Mouse (Mus musculus): ENCODE data around the gene Tk1. TPM values are rescaled to one million over a fixed set of nuclear protein-coding genes. Genes with fewer than 3 reads are reported as not detected.

Tk1 gene
- polyA plus RNA-seq, 1 experiment from 2014 or later: 9.8 TPM

DNA sequence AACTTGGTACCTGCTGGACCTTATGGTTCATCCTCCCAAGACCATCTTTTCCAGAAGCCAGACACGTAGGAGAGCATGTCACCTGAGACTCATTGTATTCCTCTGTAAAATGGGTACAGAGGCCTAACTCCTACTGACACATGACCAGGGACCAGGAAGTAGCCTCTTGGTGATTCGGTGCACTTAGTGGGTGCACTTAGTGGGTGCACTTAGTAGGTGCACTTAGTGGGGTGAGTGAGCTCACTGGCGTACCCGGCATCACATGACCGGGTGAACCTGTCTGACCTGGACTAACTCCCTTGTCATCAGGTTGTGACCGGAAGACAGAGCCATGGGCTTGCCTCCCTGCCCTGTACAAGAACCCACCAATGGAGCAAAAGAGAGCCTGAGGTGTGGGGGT, 19.1 kb downstream of the Tk1 start:
- H3K27me3 ChIP-seq (ENCODE audit: control insufficient read depth, insufficient read depth, low read depth, low read length): peaks cover 14% of the 10 kb centered on the region
- ATAC-seq: no peak
- H3K4me2 ChIP-seq (ENCODE audit: low read length): no peak overlapping the region
- H3K4me1 ChIP-seq (ENCODE audit: control insufficient read depth, insufficient read depth, low read length): peaks cover 10% of the 10 kb centered on the region; the same call in 1 of the 2 replicates
- no peak overlapping the region for H3K27ac ChIP-seq (ENCODE audit: low read length)
- H3K9me3 ChIP-seq (replicated peaks; ENCODE audit: control insufficient read depth, low read length, poor library complexity, severe bottlenecking): no peaks in the 10 kb centered on the region
- no peaks in the 10 kb centered on the region for H3K36me3 ChIP-seq (ENCODE audit: control insufficient read depth, insufficient read depth, low read length)
- no peak overlapping the region for H3K9ac ChIP-seq (ENCODE audit: low read depth, low read length)
- WGBS: 92% methylated on average over 6 of the region's 6 CpGs
- no peak overlapping the region for H3K4me3 ChIP-seq (ENCODE audit: low read depth, low read length)

DNA sequence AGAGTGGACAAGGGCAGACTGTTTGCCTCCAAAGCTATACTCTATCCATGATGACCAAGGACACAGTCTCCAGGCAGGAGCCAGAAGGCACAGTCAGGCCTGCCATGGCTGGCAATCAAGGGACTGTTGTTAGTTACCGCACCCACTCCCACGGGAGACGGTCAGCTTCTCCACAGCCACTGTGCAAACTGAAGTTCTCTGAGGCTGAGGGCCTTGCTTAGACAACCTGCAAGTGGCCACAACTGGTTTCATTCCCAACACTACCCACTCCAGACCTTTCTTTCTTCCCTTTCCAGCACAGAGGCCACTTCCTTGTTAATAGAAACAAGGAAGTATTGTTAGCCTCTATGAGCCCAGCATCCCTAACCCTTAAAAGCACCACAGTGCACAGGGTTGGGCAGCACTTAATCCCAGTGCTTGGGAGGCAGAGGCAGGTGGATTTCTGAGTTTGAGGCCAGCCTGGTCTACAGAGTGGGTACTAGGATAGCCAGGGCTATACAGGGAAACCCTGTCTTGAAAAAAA, 22.7 kb downstream of the Tk1 start:
- WGBS: 84% methylated on average over 3 of the region's 3 CpGs
- no peak overlapping the region for H3K4me3 ChIP-seq (ENCODE audit: low read depth, low read length)
- no peaks in the 10 kb centered on the region for H3K9me3 ChIP-seq (replicated peaks; ENCODE audit: control insufficient read depth, low read length, poor library complexity, severe bottlenecking)
- no peak for ATAC-seq
- H3K9ac ChIP-seq (ENCODE audit: low read depth, low read length): no peak overlapping the region
- H3K4me1 ChIP-seq (ENCODE audit: control insufficient read depth, insufficient read depth, low read length): no peaks in the 10 kb centered on the region
- H3K4me2 ChIP-seq (ENCODE audit: low read length): no peak overlapping the region
- no peak overlapping the region for H3K27ac ChIP-seq (ENCODE audit: low read length)
- no peaks in the 10 kb centered on the region for H3K36me3 ChIP-seq (ENCODE audit: control insufficient read depth, insufficient read depth, low read length)
- no peaks in the 10 kb centered on the region for H3K27me3 ChIP-seq (ENCODE audit: control insufficient read depth, insufficient read depth, low read depth, low read length)

DNA sequence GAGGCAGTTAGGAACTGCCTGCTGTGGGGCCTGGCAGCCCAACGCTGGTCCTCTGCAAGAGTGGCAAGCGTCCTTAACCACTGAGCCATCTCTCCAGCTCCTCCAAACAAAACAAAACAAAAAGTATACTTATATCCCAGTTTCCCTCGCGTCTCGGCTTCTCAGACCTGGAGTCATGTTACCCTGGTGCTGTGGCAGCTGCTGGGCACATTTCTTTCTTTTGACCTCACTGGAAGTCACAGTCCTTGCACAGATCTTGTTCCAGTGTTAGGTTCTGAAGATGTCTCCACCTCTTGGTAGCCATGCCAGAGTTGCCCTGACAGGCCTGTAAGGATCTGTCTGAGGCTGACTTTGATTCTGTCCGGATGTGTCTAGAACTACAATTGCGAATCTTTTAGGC, 24.2 kb downstream of the Tk1 start:
- no peak overlapping the region for H3K4me3 ChIP-seq (ENCODE audit: low read depth, low read length)
- no peak overlapping the region for H3K27ac ChIP-seq (ENCODE audit: low read length)
- 74% methylated on average over 7 of the region's 7 CpGs for WGBS
- no peaks in the 10 kb centered on the region for H3K4me1 ChIP-seq (ENCODE audit: control insufficient read depth, insufficient read depth, low read length)
- no peaks in the 10 kb centered on the region for H3K36me3 ChIP-seq (ENCODE audit: control insufficient read depth, insufficient read depth, low read length)
- H3K27me3 ChIP-seq (ENCODE audit: control insufficient read depth, insufficient read depth, low read depth, low read length): no peaks in the 10 kb centered on the region
- no peak overlapping the region for H3K4me2 ChIP-seq (ENCODE audit: low read length)
- no peak for ATAC-seq
- no peaks in the 10 kb centered on the region for H3K9me3 ChIP-seq (replicated peaks; ENCODE audit: control insufficient read depth, low read length, poor library complexity, severe bottlenecking)
- no peak overlapping the region for H3K9ac ChIP-seq (ENCODE audit: low read depth, low read length)

DNA sequence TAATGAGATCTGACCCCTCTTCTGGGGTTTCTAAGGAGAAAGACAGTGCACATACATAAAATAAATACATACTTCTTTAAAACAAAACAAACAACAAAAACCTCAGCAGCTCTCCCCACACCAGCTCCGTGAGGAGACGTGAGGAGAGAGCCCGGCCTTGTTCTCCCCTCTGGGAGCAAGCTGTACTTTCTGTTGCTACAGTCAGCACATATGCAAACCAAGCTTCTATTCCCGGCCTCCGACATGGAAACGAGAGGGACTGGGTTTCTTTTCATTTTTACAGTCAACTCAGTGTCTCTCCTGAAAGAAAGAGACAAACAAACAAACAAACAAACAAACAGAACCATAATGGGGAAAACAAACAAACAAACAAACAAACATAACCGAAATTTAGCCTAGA, 25.9 kb downstream of the Tk1 start:
- Histone ChIP-seq H3K4me3 (ENCODE audit: low read depth, low read length) (no peak overlapping the region), H3K4me1 (ENCODE audit: control insufficient read depth, insufficient read depth, low read length) (no peaks in the 10 kb centered on the region), H3K27ac (ENCODE audit: low read length) (no peak overlapping the region), H3K36me3 (ENCODE audit: control insufficient read depth, insufficient read depth, low read length) (no peaks in the 10 kb centered on the region), H3K9me3 (replicated peaks; ENCODE audit: control insufficient read depth, low read length, poor library complexity, severe bottlenecking) (no peaks in the 10 kb centered on the region), H3K27me3 (ENCODE audit: control insufficient read depth, insufficient read depth, low read depth, low read length) (no peaks in the 10 kb centered on the region), H3K4me2 (ENCODE audit: low read length) (no peak overlapping the region), H3K9ac (ENCODE audit: low read depth, low read length) (no peak overlapping the region)
- ATAC-seq: no peak
- 83% methylated on average over 7 of the region's 7 CpGs for WGBS

DNA sequence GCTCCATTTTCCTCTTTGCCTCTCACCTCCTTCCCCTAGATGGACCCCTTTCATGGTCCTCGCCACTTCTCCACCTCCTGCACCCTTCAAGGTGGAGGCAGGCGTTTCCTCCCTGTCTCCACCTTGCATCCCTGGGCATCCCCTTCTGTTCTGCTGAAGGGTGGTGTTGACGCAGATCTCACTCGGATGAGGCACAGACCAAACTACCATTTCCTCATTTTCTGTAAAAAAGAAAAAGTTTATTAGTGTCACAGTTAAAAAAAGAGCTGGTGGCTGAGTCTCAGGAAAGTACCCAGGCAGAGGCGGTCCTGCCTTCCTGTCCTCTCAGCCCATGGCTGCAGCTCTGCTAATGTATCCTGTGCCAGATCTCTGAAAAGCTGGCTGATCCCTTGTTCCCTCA, 26.7 kb downstream of the Tk1 start:
- H3K9me3 ChIP-seq (replicated peaks; ENCODE audit: control insufficient read depth, low read length, poor library complexity, severe bottlenecking): no peaks in the 10 kb centered on the region
- H3K4me1 ChIP-seq (ENCODE audit: control insufficient read depth, insufficient read depth, low read length): no peaks in the 10 kb centered on the region
- H3K4me2 ChIP-seq (ENCODE audit: low read length): no peak overlapping the region
- H3K4me3 ChIP-seq (ENCODE audit: low read depth, low read length): no peak overlapping the region
- ATAC-seq: no peak
- no peak overlapping the region for H3K27ac ChIP-seq (ENCODE audit: low read length)
- H3K9ac ChIP-seq (ENCODE audit: low read depth, low read length): no peak overlapping the region
- H3K27me3 ChIP-seq (ENCODE audit: control insufficient read depth, insufficient read depth, low read depth, low read length): no peaks in the 10 kb centered on the region
- no peaks in the 10 kb centered on the region for H3K36me3 ChIP-seq (ENCODE audit: control insufficient read depth, insufficient read depth, low read length)
- 58% methylated on average over 5 of the region's 5 CpGs for WGBS

DNA sequence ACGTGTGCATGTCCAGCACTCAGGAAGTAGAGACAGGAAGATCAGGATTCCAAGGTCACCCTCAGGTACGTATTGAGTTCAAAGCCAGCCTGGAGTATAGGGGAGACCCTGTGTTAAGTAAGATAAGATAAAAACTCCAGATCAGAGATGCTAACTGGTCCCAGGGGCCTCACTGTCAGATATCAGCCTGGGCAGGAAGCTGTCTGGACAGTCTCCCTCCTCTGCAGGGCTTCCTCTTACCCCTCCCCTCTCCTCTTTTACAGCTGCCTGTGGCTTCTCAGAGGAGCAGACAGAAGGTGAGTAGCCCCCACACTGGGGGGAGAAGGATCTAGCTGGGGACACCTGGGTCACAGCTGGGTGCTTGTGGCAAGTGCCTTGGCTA, 27.7 kb downstream of the Tk1 start:
- no peaks in the 10 kb centered on the region; the same call in 1 of the 2 replicates for H3K27me3 ChIP-seq (ENCODE audit: control insufficient read depth, insufficient read depth, low read depth, low read length)
- no peaks in the 10 kb centered on the region for H3K36me3 ChIP-seq (ENCODE audit: control insufficient read depth, insufficient read depth, low read length)
- no peaks in the 10 kb centered on the region for H3K4me1 ChIP-seq (ENCODE audit: control insufficient read depth, insufficient read depth, low read length)
- 53% methylated on average over 2 of the region's 2 CpGs for WGBS
- H3K9ac ChIP-seq (ENCODE audit: low read depth, low read length): no peak overlapping the region
- no peak overlapping the region for H3K27ac ChIP-seq (ENCODE audit: low read length)
- no peak overlapping the region for H3K4me2 ChIP-seq (ENCODE audit: low read length)
- no peak overlapping the region for H3K4me3 ChIP-seq (ENCODE audit: low read depth, low read length)
- H3K9me3 ChIP-seq (replicated peaks; ENCODE audit: control insufficient read depth, low read length, poor library complexity, severe bottlenecking): no peaks in the 10 kb centered on the region
- no peak for ATAC-seq

DNA sequence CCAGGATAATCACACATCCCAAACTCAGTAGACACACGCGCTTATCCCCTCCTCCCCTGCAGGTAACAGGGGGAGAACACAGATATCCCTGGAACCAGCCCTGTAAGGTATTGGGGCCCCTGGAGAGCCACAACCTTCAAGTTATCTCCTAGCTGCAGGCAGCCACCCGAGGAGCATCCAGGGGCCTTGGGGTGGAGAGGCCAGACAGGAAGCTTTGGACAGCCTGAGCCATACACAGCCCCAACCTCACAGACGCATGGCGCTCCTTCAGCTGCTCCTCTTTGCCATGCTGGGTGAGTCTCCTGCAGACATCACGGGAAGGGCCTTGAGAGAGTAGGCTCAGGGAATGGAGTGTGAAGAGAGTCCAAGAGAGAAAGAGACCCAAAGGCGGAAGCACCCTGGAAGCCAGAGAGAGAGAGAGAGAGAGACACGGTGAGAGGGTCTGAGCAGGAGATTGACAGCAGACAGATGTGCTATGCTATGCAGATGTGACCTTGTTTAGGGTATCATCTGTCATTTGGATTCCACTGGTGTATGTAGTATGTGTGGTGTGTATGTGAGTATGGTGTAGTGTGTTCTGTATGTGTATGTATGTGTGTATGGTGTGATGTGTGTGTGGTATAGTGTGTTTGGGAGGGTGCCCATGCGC, 28.3 kb downstream of the Tk1 start, which contains the start of gene 6030468B19Rik:
6030468B19Rik (plus strand) TSS at position 150 of the 649 bp plus-strand sequence.
- H3K9ac ChIP-seq (ENCODE audit: low read depth, low read length): no peak within 1 kb of the TSS
- no peaks in the 10 kb centered on the region for H3K4me1 ChIP-seq (ENCODE audit: control insufficient read depth, insufficient read depth, low read length)
- H3K4me2 ChIP-seq (ENCODE audit: low read length): no peak within 1 kb of the TSS
- H3K27ac ChIP-seq (ENCODE audit: low read length): no peak within 1 kb of the TSS
- no peaks in the 10 kb centered on the region for H3K36me3 ChIP-seq (ENCODE audit: control insufficient read depth, insufficient read depth, low read length)
- no peak within 1 kb of the TSS for H3K4me3 ChIP-seq (ENCODE audit: low read depth, low read length)
- WGBS: 72% methylated on average over 9 of the region's 9 CpGs
- H3K27me3 ChIP-seq (ENCODE audit: control insufficient read depth, insufficient read depth, low read depth, low read length): no peaks in the 10 kb centered on the region; the same call in 1 of the 2 replicates
- H3K9me3 ChIP-seq (replicated peaks; ENCODE audit: control insufficient read depth, low read length, poor library complexity, severe bottlenecking): no peaks in the 10 kb centered on the region
- no peak for ATAC-seq

DNA sequence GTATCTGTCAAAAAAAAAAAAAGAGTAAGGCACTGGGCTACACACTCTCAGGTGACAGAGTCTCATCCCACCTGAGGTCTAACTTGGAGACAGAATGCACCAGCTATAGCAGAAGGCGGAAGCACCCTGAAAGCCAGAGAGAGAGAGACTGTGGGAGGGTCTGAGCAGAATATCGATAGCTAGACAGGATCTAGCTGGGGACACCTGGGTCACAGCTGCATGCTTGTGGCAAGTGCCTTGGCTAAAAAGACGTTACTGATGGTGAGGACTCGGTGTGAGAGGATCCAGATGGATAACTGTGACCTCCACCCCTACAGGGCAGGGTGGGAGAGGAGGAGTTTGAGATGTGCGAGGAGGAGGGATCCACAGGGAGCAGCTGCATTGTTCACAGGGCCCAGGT, 28.9 kb downstream of the Tk1 start:
- no peaks in the 10 kb centered on the region for H3K4me1 ChIP-seq (ENCODE audit: control insufficient read depth, insufficient read depth, low read length)
- H3K9me3 ChIP-seq (replicated peaks; ENCODE audit: control insufficient read depth, low read length, poor library complexity, severe bottlenecking): no peaks in the 10 kb centered on the region
- no peak overlapping the region for H3K27ac ChIP-seq (ENCODE audit: low read length)
- no peaks in the 10 kb centered on the region for H3K36me3 ChIP-seq (ENCODE audit: control insufficient read depth, insufficient read depth, low read length)
- no peak overlapping the region for H3K4me3 ChIP-seq (ENCODE audit: low read depth, low read length)
- no peak for ATAC-seq
- H3K27me3 ChIP-seq (ENCODE audit: control insufficient read depth, insufficient read depth, low read depth, low read length): peaks cover 5% of the 10 kb centered on the region; the same call in 1 of the 2 replicates
- H3K9ac ChIP-seq (ENCODE audit: low read depth, low read length): no peak overlapping the region
- 51% methylated on average over 5 of the region's 5 CpGs for WGBS
- H3K4me2 ChIP-seq (ENCODE audit: low read length): no peak overlapping the region

DNA sequence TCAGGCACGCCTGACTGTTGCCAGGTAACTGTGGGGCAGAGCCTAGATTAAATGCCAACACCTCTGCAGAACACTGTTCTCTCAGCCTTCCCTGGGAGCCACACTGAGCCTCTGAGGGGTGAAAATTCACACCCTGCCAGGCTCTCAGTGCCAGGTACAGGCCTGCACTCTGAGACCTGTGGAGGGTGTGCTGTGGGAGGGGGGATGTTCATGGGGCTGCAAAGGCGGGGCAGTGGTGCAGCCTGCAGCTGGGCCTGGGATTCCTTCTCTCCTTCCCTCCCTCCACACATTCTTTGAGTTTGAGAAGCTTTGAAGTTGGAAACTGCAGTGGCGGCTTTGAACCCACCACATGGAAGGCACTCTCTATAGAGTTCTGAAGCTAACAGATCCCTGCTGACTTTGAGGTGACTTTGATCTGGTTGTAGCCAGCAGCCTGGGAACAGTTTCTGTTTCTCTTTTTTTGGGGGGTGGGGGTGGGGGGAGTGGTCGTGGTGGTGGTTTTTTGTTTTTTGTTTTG, 31.8 kb downstream of the Tk1 start:
- H3K27ac ChIP-seq (ENCODE audit: low read length): no peak overlapping the region
- WGBS: 43% methylated on average over 4 of the region's 4 CpGs
- no peak overlapping the region for H3K4me3 ChIP-seq (ENCODE audit: low read depth, low read length)
- no peaks in the 10 kb centered on the region for H3K36me3 ChIP-seq (ENCODE audit: control insufficient read depth, insufficient read depth, low read length)
- no peak for ATAC-seq
- no peak overlapping the region for H3K9ac ChIP-seq (ENCODE audit: low read depth, low read length)
- H3K4me2 ChIP-seq (ENCODE audit: low read length): no peak overlapping the region
- H3K27me3 ChIP-seq (ENCODE audit: control insufficient read depth, insufficient read depth, low read depth, low read length): peaks cover 11% of the 10 kb centered on the region
- no peaks in the 10 kb centered on the region for H3K4me1 ChIP-seq (ENCODE audit: control insufficient read depth, insufficient read depth, low read length)
- no peaks in the 10 kb centered on the region for H3K9me3 ChIP-seq (replicated peaks; ENCODE audit: control insufficient read depth, low read length, poor library complexity, severe bottlenecking)

All from midbrain, embryonic 16.5 days (tissue).